Mouse (Mus musculus) MEL-GATA-1-ER (cell line): ENCODE results near the gene Ppp1r16b.
A peak's percentile ranks its signal among the peaks of the same experiment; 100 is the strongest.

Experiments used
- DNase-seq: peaks from one replicate; pipeline ENCODE4 v3.0.0-alpha.2; 2012; ENCODE audit warnings: low read depth; ENCODE audit errors: extremely low read depth

Gene Ppp1r16b

DNA sequence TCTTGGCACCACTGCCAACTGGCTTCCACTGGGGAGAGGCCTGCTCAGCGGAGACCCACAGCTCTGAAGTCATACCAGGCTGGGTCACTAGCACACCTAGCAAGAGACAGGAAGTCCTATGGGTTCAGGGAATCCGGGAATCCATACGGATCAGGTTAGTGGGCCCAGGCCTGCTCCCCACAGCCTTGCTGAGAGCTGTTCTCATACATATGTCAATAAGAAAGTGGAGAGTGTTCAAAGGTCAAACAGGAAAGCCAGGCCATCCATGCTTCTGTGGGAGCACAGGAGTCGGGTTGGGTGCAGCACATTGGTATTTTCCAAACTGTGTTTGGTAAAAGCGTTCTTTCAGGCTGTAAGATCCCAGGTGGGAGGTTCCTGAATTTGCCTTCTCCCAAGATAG is 97.1 kb downstream of the Ppp1r16b start:
- DNase-seq, result no peak

- peak; percentile 94 for DNase-seq
Measured at GRCm38 (mm10) chr2:158767742-158768339, 102.6 kb downstream of the Ppp1r16b start, which contains the start of gene Fam83d. Gene Fam83d (plus strand): TSS chr2:158768093.

GRCm38 (mm10) chr2:158768350-158768749 is 103.2 kb downstream of the Ppp1r16b start:
- DNase-seq, result peak; percentile 42

DNA sequence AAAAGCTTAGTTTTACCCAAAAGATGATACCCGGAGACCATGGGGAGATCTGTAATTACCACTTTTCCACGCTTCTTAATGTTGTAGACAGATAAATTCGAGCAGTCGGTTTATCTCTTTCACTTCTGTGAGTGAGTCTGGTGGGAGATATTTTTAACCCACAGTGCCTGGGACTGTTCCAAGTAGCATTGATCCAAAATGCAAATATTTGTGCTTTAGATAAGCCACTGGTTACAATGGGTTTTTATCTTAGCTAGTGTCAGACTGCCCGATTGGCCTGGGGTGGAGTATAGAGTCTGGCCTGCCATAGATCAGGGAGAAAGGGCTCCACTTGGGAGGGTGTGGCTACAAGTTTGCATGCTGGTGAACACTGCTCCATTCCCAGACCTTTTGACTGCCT is 103.6 kb downstream of the Ppp1r16b start:
- DNase-seq, result no peak

GRCm38 (mm10) chr2:158770126-158770757 is 105.0 kb downstream of the Ppp1r16b start:
- DNase-seq, result no peak

DNA sequence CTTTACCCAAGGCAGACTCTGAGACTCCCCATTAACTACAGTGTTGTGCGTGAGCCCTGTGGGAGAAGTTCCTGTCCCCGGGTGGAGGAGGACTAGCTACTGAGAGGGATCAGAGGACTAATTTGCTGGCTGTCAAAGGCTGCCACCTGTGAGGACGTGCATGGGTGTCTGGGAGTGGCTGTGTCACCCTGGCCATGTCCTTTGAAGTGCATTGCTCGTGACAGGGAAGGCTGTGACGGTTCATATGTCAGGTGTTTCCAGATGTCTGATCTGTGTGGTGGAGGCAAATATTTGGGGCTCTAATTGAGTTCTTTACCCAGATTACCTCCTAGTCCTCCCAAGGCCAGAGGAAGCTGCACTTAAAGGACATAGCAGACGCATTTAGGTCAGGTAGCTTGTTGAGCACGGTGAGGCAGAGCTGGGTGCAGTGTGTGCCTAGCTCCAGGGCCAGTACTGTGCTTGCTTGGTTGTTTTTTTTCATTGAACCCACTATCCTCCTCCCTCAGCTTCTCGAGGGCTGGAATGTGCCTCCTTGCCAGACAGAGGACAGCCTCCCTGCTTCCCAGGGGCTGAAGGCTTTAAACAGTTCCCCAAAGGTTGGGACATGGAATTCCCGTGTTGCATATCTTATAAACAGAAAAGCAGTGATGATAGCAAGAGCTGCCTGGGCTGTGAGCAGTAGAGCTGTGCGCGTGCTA is 106.0 kb downstream of the Ppp1r16b start:
- DNase-seq, result no peak

- no peak for DNase-seq
Measured at GRCm38 (mm10) chr2:158772808-158773207, 107.6 kb downstream of the Ppp1r16b start.

GRCm38 (mm10) chr2:158774886-158775285 is 109.7 kb downstream of the Ppp1r16b start:
- no peak for DNase-seq

DNA sequence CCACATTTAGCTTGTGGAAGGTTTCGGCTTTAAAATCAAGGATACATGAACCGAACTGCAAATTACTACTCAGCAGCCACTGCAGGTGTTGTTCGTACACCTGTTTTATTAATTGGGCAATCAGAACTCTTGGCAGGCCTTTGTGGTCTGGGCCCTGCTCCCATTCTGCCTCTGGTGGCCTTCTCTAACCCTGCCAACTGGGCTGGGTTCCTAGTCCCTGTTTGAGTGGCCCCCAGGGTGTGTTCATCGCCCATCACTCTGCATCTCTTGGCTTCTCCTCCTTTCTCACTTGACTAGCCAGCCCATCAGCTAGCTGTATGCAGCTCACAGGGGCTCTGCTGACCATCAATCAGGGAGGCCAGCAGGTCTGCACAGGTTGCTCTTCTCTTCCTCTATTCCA is 111.5 kb downstream of the Ppp1r16b start:
- DNase-seq, result no peak

- DNase-seq, result no peak
Measured at GRCm38 (mm10) chr2:158777490-158777889, 112.3 kb downstream of the Ppp1r16b start.

GRCm38 (mm10) chr2:158778349-158778748 is 113.2 kb downstream of the Ppp1r16b start:
- DNase-seq, result no peak

DNA sequence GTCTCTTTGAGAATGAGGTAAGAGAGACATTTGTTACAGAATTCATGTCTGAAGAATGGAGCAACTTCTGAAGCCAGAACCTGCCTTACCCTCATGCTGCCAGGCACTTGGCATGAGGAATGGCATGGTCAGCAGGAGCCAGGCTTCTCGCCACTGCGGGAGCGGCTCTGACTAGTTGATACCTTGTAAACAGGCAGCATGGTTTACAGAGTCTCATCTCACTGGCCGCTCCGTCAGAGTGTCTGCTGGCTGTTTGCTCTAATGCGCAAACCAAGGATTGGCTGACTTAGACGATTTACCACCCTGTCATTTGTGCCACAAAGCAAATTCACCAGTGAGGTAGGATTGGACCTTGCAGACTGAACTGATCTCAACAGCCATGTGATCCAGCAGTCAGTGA is 115.9 kb downstream of the Ppp1r16b start:
- no peak for DNase-seq

DNA sequence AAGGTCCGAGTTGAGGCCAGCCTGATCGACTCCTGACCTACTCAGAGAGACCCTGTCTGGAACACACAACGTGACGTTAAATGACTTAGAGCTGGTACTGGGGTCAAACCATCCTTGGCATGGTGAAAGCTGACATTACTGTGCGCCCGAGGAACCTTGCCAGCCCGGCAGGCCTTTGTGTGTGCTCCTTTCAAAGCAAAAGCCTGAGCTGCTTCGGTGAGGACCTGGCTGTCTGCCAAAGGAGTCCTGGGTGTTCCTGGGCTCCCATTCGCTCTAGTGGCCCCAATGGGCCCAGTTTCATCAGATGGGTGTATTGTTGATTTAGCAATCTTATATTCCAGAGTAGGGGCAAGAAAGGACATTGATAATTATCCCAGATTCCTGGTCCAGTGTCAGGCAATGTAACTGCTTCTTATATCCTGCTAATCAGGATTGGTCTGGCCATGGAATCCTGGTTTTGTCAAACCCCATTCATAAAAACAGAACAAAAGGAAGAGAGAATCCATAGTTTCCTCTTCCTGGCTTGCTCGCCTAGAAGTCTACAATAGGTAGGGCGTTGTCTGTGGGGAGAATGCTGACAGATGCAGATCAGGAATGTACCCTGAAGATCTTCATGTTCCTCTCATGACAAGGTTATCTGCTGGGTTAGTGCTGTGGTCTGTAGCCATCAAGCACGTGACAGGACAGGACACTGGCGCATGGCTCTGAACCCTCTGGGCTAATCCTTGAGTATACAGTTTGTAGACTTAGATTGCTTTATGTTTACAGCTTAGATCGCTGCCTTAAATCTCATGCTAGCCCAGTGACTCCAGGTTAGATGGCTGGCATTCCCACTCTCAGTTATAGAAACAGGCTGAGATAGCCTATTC is 122.0 kb downstream of the Ppp1r16b start:
- DNase-seq, result no peak

GRCm38 (mm10) chr2:158794494-158795004 is 129.4 kb downstream of the Ppp1r16b start, which contains the start of gene Dhx35:
Gene Dhx35 (plus strand): TSS chr2:158794807.
- DNase-seq, result peak; percentile 92

DNA sequence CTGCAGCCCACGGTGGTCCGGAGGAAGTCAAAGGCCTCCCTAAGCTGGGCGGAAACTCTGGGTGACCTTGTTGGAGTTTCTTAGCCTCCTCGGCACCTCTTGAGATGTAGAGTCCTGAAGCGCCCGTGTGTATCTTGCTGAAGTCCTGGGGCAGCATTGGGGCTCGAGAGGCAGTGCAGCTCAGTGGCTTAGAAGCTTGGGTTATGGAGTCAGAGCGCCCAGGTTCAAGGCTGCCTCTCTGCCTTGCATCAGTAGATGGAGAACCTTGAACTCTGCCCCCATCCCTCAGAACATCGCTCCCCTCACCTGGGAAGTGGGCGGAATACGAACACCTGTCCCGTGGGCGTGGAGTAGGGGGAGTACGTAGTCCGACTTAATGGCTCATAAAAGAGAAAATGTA is 129.8 kb downstream of the Ppp1r16b start:
- no peak for DNase-seq

DNA sequence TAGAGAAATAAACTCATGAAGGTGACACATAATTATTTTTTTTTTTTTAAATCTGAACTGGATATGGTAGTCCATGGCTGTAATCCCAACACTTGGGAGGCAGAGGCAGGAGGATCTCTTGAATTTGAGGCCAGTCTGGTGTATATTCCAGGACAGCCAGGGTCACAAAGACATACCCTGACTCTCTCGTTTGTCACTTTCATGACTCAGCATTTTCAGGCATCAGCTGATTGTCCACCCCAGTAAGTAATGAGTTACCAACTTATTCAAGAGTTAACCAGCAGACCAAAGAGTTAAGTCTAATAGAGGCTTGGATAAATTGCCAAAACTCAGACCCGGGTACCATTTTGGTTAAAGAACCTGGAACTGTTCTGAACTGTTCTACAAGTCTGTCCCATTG is 130.7 kb downstream of the Ppp1r16b start:
- no peak for DNase-seq

DNA sequence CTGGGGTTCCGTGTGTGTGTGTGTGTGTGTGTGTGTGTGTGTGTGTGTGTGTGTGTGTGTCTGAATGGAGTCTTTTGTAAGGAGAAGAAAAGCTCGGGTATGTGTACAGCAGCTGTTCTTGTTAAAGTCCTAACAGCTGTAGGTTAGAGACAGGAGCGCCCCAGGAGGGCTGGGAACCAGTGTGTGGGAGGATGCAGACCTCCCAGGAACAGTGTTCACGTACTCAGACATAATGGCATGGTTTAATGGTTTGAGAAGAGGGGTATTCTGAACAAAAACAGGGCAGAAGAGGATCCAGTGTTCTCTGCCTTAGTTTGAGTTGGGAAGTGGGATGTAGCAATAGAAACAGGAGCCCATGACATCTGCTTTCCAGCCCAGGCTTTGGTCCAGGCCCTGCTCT is 134.1 kb downstream of the Ppp1r16b start:
- no peak for DNase-seq

GRCm38 (mm10) chr2:158800788-158801187 is 135.6 kb downstream of the Ppp1r16b start:
- DNase-seq, result no peak

GRCm38 (mm10) chr2:158803575-158803974 is 138.4 kb downstream of the Ppp1r16b start:
- DNase-seq, result no peak

DNA sequence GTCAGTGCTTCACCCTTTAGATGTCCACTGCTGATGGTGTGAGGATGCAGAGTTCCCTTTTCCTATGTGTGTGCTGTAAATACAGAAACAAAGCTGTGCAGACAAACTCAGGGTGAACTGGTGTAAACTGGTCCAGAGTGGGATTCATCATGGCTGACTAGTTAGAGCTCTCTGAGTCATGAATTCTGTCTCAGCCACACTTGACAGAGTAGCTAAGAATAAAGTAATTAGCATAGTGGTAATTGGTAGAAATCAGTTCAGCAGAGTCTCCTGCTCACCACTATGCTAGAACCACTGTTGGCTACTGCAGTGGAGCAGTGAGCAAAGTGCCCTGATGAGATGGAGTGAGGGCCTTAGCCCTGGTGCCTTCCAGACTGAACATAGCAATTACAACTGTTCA is 150.5 kb downstream of the Ppp1r16b start:
- no peak for DNase-seq
